Mouse (Mus musculus) MEL (cell line): ENCODE results near the gene Prdm1. TPM values are rescaled to one million over a fixed set of nuclear protein-coding genes. Genes with fewer than 3 reads are reported as not detected.

Source experiments
- DNase-seq: peaks from one replicate; pipeline ENCODE4 v3.0.0; 2011; ENCODE audit warnings: low read depth, low spot score
- H3K27ac ChIP-seq: 2 replicates; pipeline ENCODE4 v1.5.1; 2012; ENCODE audit warnings: low read depth, mild to moderate bottlenecking, control low read depth, low read length, moderate library complexity; ENCODE audit not compliant: control insufficient read depth
- H3K27me3 ChIP-seq, 2 experiments: fragments of 150-350 bp in 1 of 2; sonication (generic) in 1 of 2; 2 replicates each; pipeline ENCODE4 v1.6.1; 2012; ENCODE audit warnings: low read length in 2 of 2, mild to moderate bottlenecking in 2 of 2, improper control_type of control experiment in 1 of 2, moderate library complexity in 1 of 2; ENCODE audit not compliant: insufficient read depth in 2 of 2, control insufficient read depth in 1 of 2
- H3K36me3 ChIP-seq, 2 experiments: 2 replicates each; pipeline ENCODE4 v1.6.1; 2012 to 2014; ENCODE audit warnings: low read length in 2 of 2, improper control_type of control experiment in 1 of 2, inconsistent platforms in 1 of 2, mild to moderate bottlenecking in 1 of 2; ENCODE audit not compliant: insufficient read depth in 2 of 2, control insufficient read depth in 1 of 2
- H3K4me1 ChIP-seq, 2 experiments: fragments of 150-350 bp in 1 of 2; sonication (generic) in 1 of 2; 2 replicates each; pipeline ENCODE4 v1.6.1; 2012; ENCODE audit warnings: low read length in 2 of 2, improper control_type of control experiment in 1 of 2, mild to moderate bottlenecking in 1 of 2; ENCODE audit not compliant: insufficient read depth in 2 of 2, control insufficient read depth in 1 of 2
- H3K4me3 ChIP-seq, 2 experiments: fragments of 150-350 bp in 1 of 2; sonication (generic) in 1 of 2; 2 replicates each; pipeline ENCODE4 v1.5.1; 2012; ENCODE audit warnings: low read depth in 2 of 2, low read length in 2 of 2, mild to moderate bottlenecking in 2 of 2, moderate library complexity in 2 of 2, control low read depth in 1 of 2, improper control_type of control experiment in 1 of 2; ENCODE audit not compliant: control insufficient read depth in 1 of 2, insufficient read depth in 1 of 2
- H3K79me2 ChIP-seq: 2 replicates; pipeline ENCODE4 v1.6.1; 2012; ENCODE audit warnings: mild to moderate bottlenecking, low read length, moderate library complexity; ENCODE audit not compliant: control insufficient read depth, poor library complexity, insufficient read depth
- H3K9ac ChIP-seq: 2 replicates; pipeline ENCODE4 v1.6.1; 2012; ENCODE audit warnings: low read depth, mild to moderate bottlenecking, control low read depth, low read length, moderate library complexity; ENCODE audit not compliant: control insufficient read depth, poor library complexity, severe bottlenecking
- H3K9me3 ChIP-seq: fragments of 150-350 bp; sonication (generic); replicated peaks from 2 replicates; pipeline ENCODE4 v1.6.1; 2012; ENCODE audit warnings: mild to moderate bottlenecking, low read length, improper control_type of control experiment, moderate library complexity; ENCODE audit not compliant: insufficient read depth
- CHD2 ChIP-seq: IDR thresholded peaks from 2 replicates; pipeline ENCODE4 v1.6.1; 2011; ENCODE audit warnings: low read length, improper control_type of control experiment
- CTCF ChIP-seq, 3 experiments: IDR thresholded peaks in 2 of 3; conservative IDR thresholded peaks in 1 of 3; 2 replicates each; pipeline ENCODE4 v1.5.1; 2011 to 2012; ENCODE audit warnings: low read length in 3 of 3, low read depth in 2 of 3, mild to moderate bottlenecking in 2 of 3, improper control_type of control experiment in 1 of 3, inconsistent platforms in 1 of 3, mixed read lengths in 1 of 3, moderate library complexity in 1 of 3; ENCODE audit not compliant: control insufficient read depth in 1 of 3, insufficient read depth in 1 of 3, poor library complexity in 1 of 3, severe bottlenecking in 1 of 3
- ELF1 ChIP-seq: IDR thresholded peaks from 2 replicates; pipeline ENCODE4 v1.6.1; 2014; ENCODE audit warnings: low read depth, mild to moderate bottlenecking, inconsistent platforms, low read length, improper control_type of control experiment, moderate library complexity
- EP300 ChIP-seq, 2 experiments: IDR thresholded peaks; 2 replicates each; pipeline ENCODE4 v1.6.1; 2011; ENCODE audit warnings: improper control_type of control experiment in 2 of 2, low read length in 2 of 2, low read depth in 1 of 2, mild to moderate bottlenecking in 1 of 2
- ETS1 ChIP-seq: IDR thresholded peaks from 2 replicates; pipeline ENCODE4 v1.6.1; 2012; ENCODE audit warnings: low read depth, mild to moderate bottlenecking, inconsistent platforms, low read length, improper control_type of control experiment, moderate library complexity
- GATA1 ChIP-seq: IDR thresholded peaks from 2 replicates; pipeline ENCODE4 v1.6.1; 2011; ENCODE audit warnings: low read depth, low read length, improper control_type of control experiment
- HCFC1 ChIP-seq: IDR thresholded peaks from 2 replicates; pipeline ENCODE4 v1.6.1; 2012; ENCODE audit warnings: low read depth, mild to moderate bottlenecking, inconsistent platforms, low read length, improper control_type of control experiment, moderate library complexity
- MAFK ChIP-seq: IDR thresholded peaks from 2 replicates; pipeline ENCODE4 v1.6.1; 2011; ENCODE audit warnings: low read depth, mild to moderate bottlenecking, low read length, improper control_type of control experiment, borderline replicate concordance
- MAZ ChIP-seq: IDR thresholded peaks from 2 replicates; pipeline ENCODE4 v1.6.1; 2012; ENCODE audit warnings: low read depth, mild to moderate bottlenecking, inconsistent platforms, low read length, improper control_type of control experiment
- MYB ChIP-seq: IDR thresholded peaks from 2 replicates; pipeline ENCODE4 v1.6.1; 2011; ENCODE audit warnings: mild to moderate bottlenecking, low read depth, low read length, improper control_type of control experiment
- MYC ChIP-seq: IDR thresholded peaks from 2 replicates; pipeline ENCODE4 v1.6.1; 2011; ENCODE audit warnings: low read depth, mild to moderate bottlenecking, low read length, improper control_type of control experiment, moderate library complexity
- POLR2A ChIP-seq, 2 experiments: IDR thresholded peaks; 2 replicates each; pipeline ENCODE4 v1.6.1; 2011 to 2012; ENCODE audit warnings: low read length in 2 of 2, mild to moderate bottlenecking in 2 of 2, control low read depth in 1 of 2, improper control_type of control experiment in 1 of 2, low read depth in 1 of 2, moderate library complexity in 1 of 2; ENCODE audit not compliant: control insufficient read depth in 1 of 2, insufficient read depth in 1 of 2, poor library complexity in 1 of 2
- RAD21 ChIP-seq: IDR thresholded peaks from 2 replicates; pipeline ENCODE4 v1.6.1; 2011; ENCODE audit warnings: mild to moderate bottlenecking, low read depth, low read length, improper control_type of control experiment
- RCOR1 ChIP-seq: IDR thresholded peaks from 2 replicates; pipeline ENCODE4 v1.6.1; 2012; ENCODE audit warnings: low read depth, mild to moderate bottlenecking, inconsistent platforms, low read length, improper control_type of control experiment
- SIN3A ChIP-seq: IDR thresholded peaks from 2 replicates; pipeline ENCODE4 v1.6.1; 2012; ENCODE audit warnings: low read length, improper control_type of control experiment, inconsistent platforms
- SMC3 ChIP-seq: IDR thresholded peaks from 2 replicates; pipeline ENCODE4 v1.6.1; 2011; ENCODE audit warnings: low read depth, low read length, improper control_type of control experiment
- TAL1 ChIP-seq: IDR thresholded peaks from 2 replicates; pipeline ENCODE4 v1.6.1; 2012; ENCODE audit warnings: mild to moderate bottlenecking, inconsistent platforms, low read length, moderate library complexity, mixed read lengths
- TBP ChIP-seq: IDR thresholded peaks from 2 replicates; pipeline ENCODE4 v1.8.0; 2011; ENCODE audit warnings: low read depth, low read length, improper control_type of control experiment
- USF2 ChIP-seq, 2 experiments: IDR thresholded peaks; 2 replicates each; pipeline ENCODE4 v1.6.1; 2011 to 2012; ENCODE audit warnings: improper control_type of control experiment in 2 of 2, low read length in 2 of 2, borderline replicate concordance in 1 of 2, inconsistent platforms in 1 of 2, low read depth in 1 of 2, mild to moderate bottlenecking in 1 of 2; ENCODE audit not compliant: insufficient read depth in 1 of 2
- ZC3H11A ChIP-seq: IDR thresholded peaks from 2 replicates; pipeline ENCODE4 v1.6.1; 2012; ENCODE audit warnings: low read depth, mild to moderate bottlenecking, inconsistent platforms, low read length, improper control_type of control experiment
- ZMIZ1 ChIP-seq: IDR thresholded peaks from 2 replicates; pipeline ENCODE4 v1.6.1; 2012; ENCODE audit warnings: low read depth, mild to moderate bottlenecking, inconsistent platforms, low read length, improper control_type of control experiment, moderate library complexity
- ZNF384 ChIP-seq: IDR thresholded peaks from 2 replicates; pipeline ENCODE4 v1.6.1; 2012; ENCODE audit warnings: low read depth, mild to moderate bottlenecking, inconsistent platforms, low read length, improper control_type of control experiment
- polyA plus RNA-seq, 2 experiments: library from polyadenylated mRNA; stranded (reverse) in 1 of 2; unstranded in 1 of 2; fragments of >175 nt in 1 of 2; fragments of >200 nt in 1 of 2; gene quantifications; 2 replicates each; pipeline versions ENCODE4 v1.2.1 to v1.2.4; 2012; ENCODE audit warnings: low replicate concordance in 2 of 2, low read depth in 1 of 2; ENCODE audit not compliant: insufficient read length in 2 of 2, insufficient read depth in 1 of 2, missing spikeins in 1 of 2
- total RNA-seq: library from RNA; depleted of rRNA; stranded (reverse); fragments of 300-350 nt; gene quantifications from 2 replicates; pipeline ENCODE4 v1.2.3, GENCODE M21; 2012

Prdm1 gene
- total and polyA plus RNA-seq, 3 experiments, result 0.14 TPM; not detected in 2

GRCm38 (mm10) chr10:44461063-44461462, 67.2 kb downstream of the Prdm1 start:
- Histone ChIP-seq H3K36me3 (peaks cover 0 to 23% of the 10 kb centered on the region in 2 experiments; a peak in 2 of 4 replicates), H3K79me2 (no peaks in the 10 kb centered on the region), H3K27me3 (no peaks in the 10 kb centered on the region)

GRCm38 (mm10) chr10:44460095-44460810, 68.0 kb downstream of the Prdm1 start:
- no peak overlapping the region for H3K9ac ChIP-seq
- no peaks in the 10 kb centered on the region for H3K79me2 ChIP-seq
- H3K27me3 ChIP-seq, result peaks cover 0 to 2% of the 10 kb centered on the region in 2 experiments; a peak in 2 of 4 replicates
- TF ChIP-seq MAZ (no peak), ETS1 (0 out of 2 replicates have a peak, but pooled peaks have one; percentile 16), MAFK (peak; percentile 97), SMC3 (peak; percentile 43), RCOR1 (no peak), RAD21 (peak; percentile 61), HCFC1 (0 out of 2 replicates have a peak, but pooled peaks have one; percentile 43), GATA1 (no peak), USF2 (IDR thresholded peaks at IDR 0.05; ENCODE audit: borderline replicate concordance in 1 of 2, insufficient read depth in 1 of 2, low read depth in 1 of 2, low read length in 2 of 2) (no peak), ZC3H11A (peak; percentile 53), SIN3A (no peak), ELF1 (no peak), POLR2A (IDR thresholded peaks at IDR 0.05; ENCODE audit: control insufficient read depth in 1 of 2, insufficient read depth in 1 of 2, low read depth in 1 of 2, low read length in 2 of 2, poor library complexity in 1 of 2) (no peak), ZMIZ1 (no peak), MYB (no peak), ZNF384 (peak; percentile 80; the same call in 1 of the 2 replicates), TBP (no peak), TAL1 (no peak), MYC (no peak), EP300 (IDR thresholded peaks at IDR 0.05; ENCODE audit: low read depth in 1 of 2, low read length in 2 of 2) (no peak), CTCF (IDR thresholded peaks at IDR 0.05 in 2 of 3, conservative IDR thresholded peaks at IDR 0.05 in 1 of 3; ENCODE audit: control insufficient read depth in 1 of 3, insufficient read depth in 1 of 3, low read depth in 2 of 3, low read length in 3 of 3, poor library complexity in 1 of 3, severe bottlenecking in 1 of 3) (peak; percentile 17 to 68 (median 56); a peak in 5 of 6 replicates)
- no peak overlapping the region for H3K27ac ChIP-seq
- no peaks in the 10 kb centered on the region for H3K9me3 ChIP-seq
- peak overlapping the region; percentile 70 to 71 for H3K4me3 ChIP-seq
- peaks cover 0 to 23% of the 10 kb centered on the region in 2 experiments; a peak in 2 of 4 replicates for H3K36me3 ChIP-seq
- DNase-seq, result peak; percentile 63
- peaks cover 0 to 27% of the 10 kb centered on the region in 2 experiments for H3K4me1 ChIP-seq

More at GRCm38 (mm10) chr10:44461063-44461462, 67.2 kb downstream of the Prdm1 start:
- peaks cover 0 to 27% of the 10 kb centered on the region in 2 experiments for H3K4me1 ChIP-seq
- no peak overlapping the region for H3K4me3 ChIP-seq
- no peaks in the 10 kb centered on the region for H3K9me3 ChIP-seq
- H3K9ac ChIP-seq, result no peak overlapping the region
- H3K27ac ChIP-seq, result no peak overlapping the region
- no peak for DNase-seq
- TF ChIP-seq CHD2, result no peak
- TF ChIP-seq SIN3A, result no peak
- TF ChIP-seq EP300 (IDR thresholded peaks at IDR 0.05; ENCODE audit: low read depth in 1 of 2, low read length in 2 of 2), result no peak
- TF ChIP-seq RAD21, result no peak
- TF ChIP-seq ELF1, result no peak
- TF ChIP-seq TBP, result 0 out of 2 replicates have a peak, but pooled peaks have one; percentile 30
